In genomic region chr8:123832757-123833156, GRCm38 (mm10) we compare ENCODE assay signal across 9 mouse cellular contexts. TPM values are rescaled to one million over a fixed set of nuclear protein-coding genes. Genes with fewer than 3 reads are reported as not detected.
DNase-seq lines count a peak whose midpoint lies in the region; ATAC-seq and TF ChIP-seq lines count a peak whose summit lies in the region.
"Had no signal": no experiment of that assay in that cellular context is flagged by ENCODE, and none has a peak within 500 bp of the region (broad histone marks: within the 10 kb centered on the region; RNA-seq: fewer than 3 reads in every experiment).

No protein-coding gene starts in this region.

- H3K9me3 ChIP-seq in intestine, postnatal 0 days (ENCODE audit: control insufficient read depth) = no peaks in the 10 kb centered on the region
- no peaks in the 10 kb centered on the region for H3K9me3 ChIP-seq in intestine, embryonic 15.5 days
- no peaks in the 10 kb centered on the region for H3K9me3 ChIP-seq in lung, embryonic 14.5 days (ENCODE audit: low read depth, low read length)
- H3K9me3 ChIP-seq in forebrain, embryonic 13.5 days (replicated peaks) = no peaks in the 10 kb centered on the region
- H3K9me3 ChIP-seq: embryonic facial prominence, embryonic 15.5 days had no signal

- H3K4me1 ChIP-seq in intestine, postnatal 0 days (replicated peaks; ENCODE audit: control insufficient read depth, insufficient read depth, low read length) = no peaks in the 10 kb centered on the region
- H3K4me1 ChIP-seq in intestine, embryonic 15.5 days (replicated peaks) = no peaks in the 10 kb centered on the region
- no peaks in the 10 kb centered on the region for H3K4me1 ChIP-seq in lung, embryonic 14.5 days (ENCODE audit: insufficient read depth)
- H3K4me1 ChIP-seq in forebrain, embryonic 13.5 days = no peaks in the 10 kb centered on the region
- H3K4me1 ChIP-seq: embryonic facial prominence, embryonic 15.5 days had no signal

- H3K27me3 ChIP-seq in intestine, postnatal 0 days (replicated peaks; ENCODE audit: control insufficient read depth, insufficient read depth, low read length) = no peaks in the 10 kb centered on the region
- no peaks in the 10 kb centered on the region for H3K27me3 ChIP-seq in intestine, embryonic 15.5 days (replicated peaks)
- no peaks in the 10 kb centered on the region for H3K27me3 ChIP-seq in lung, embryonic 14.5 days (ENCODE audit: insufficient read depth, low read length)
- no peaks in the 10 kb centered on the region for H3K27me3 ChIP-seq in forebrain, embryonic 13.5 days
- H3K27me3 ChIP-seq: embryonic facial prominence, embryonic 15.5 days had no signal

- ATAC-seq in intestine, postnatal 0 days = no peak
- no peak for ATAC-seq in intestine, embryonic 15.5 days
- peak; percentile 63 for ATAC-seq in activated CD4-positive, CD25-positive, alpha-beta regulatory T cell, adult 4 months
- no peak for ATAC-seq in lung, embryonic 14.5 days (ENCODE audit: insufficient read depth)
- ATAC-seq in forebrain, embryonic 13.5 days = no peak

- peak; percentile 94 for TF ChIP-seq CTCF in intestine, postnatal 0 days (IDR thresholded peaks at IDR 0.05; ENCODE audit: low read depth)
- peak; percentile 72 for TF ChIP-seq CTCF in lung, embryonic 14.5 days (IDR thresholded peaks at IDR 0.05; ENCODE audit: low read depth)

- 89% methylated on average over 4 of the region's 4 CpGs for WGBS in intestine, postnatal 0 days
- 98% methylated on average over 4 of the region's 4 CpGs for WGBS in intestine, embryonic 15.5 days
- 96% methylated on average over 4 of the region's 4 CpGs for WGBS in lung, embryonic 14.5 days
- WGBS in forebrain, embryonic 13.5 days = 96% methylated on average over 4 of the region's 4 CpGs

- H3K27ac ChIP-seq in intestine, postnatal 0 days (ENCODE audit: low read depth, low read length) = no peak overlapping the region
- H3K27ac ChIP-seq in intestine, embryonic 15.5 days = no peak overlapping the region
- H3K27ac ChIP-seq in lung, embryonic 14.5 days (ENCODE audit: low read depth) = no peak overlapping the region
- no peak overlapping the region for H3K27ac ChIP-seq in forebrain, embryonic 13.5 days
- H3K27ac ChIP-seq: embryonic facial prominence, embryonic 15.5 days had no signal

- intact Hi-C loops in gastrocnemius, postnatal 14 days (cut with DNase I; ENCODE audit: low total_unique reads) = no loop called here

- H3K4me2 ChIP-seq in intestine, postnatal 0 days (replicated peaks; ENCODE audit: low read depth) = no peak overlapping the region
- no peak overlapping the region for H3K4me2 ChIP-seq in intestine, embryonic 15.5 days (replicated peaks)
- no peak overlapping the region for H3K4me2 ChIP-seq in lung, embryonic 14.5 days
- H3K4me2 ChIP-seq in forebrain, embryonic 13.5 days = no peak overlapping the region
- H3K4me2 ChIP-seq: embryonic facial prominence, embryonic 15.5 days had no signal

- H3K36me3 ChIP-seq in intestine, postnatal 0 days (ENCODE audit: control insufficient read depth, insufficient read depth) = peaks cover 85% of the 10 kb centered on the region
- H3K36me3 ChIP-seq in intestine, embryonic 15.5 days = peaks cover 22% of the 10 kb centered on the region; the same call in 1 of the 2 replicates
- peaks cover 44% of the 10 kb centered on the region for H3K36me3 ChIP-seq in lung, embryonic 14.5 days (ENCODE audit: insufficient read depth)
- H3K36me3 ChIP-seq in forebrain, embryonic 13.5 days (ENCODE audit: poor library complexity, severe bottlenecking) = peaks cover 95% of the 10 kb centered on the region

- peak; percentile 78 for DNase-seq in CD4-positive, CD25-positive, alpha-beta regulatory T cell, adult 2 months (ENCODE audit: low read depth, low spot score)
- DNase-seq in gastrocnemius, postnatal 14 days = peak; percentile 48
- peak; percentile 32 for DNase-seq in lung, embryonic 14.5 days
- peak; percentile 17 to 59 for DNase-seq in thymus, postnatal 10 days (ENCODE audit: low spot score in 2 of 2)

- H3K9ac ChIP-seq in intestine, postnatal 0 days (ENCODE audit: low read depth, low read length) = no peak overlapping the region
- H3K9ac ChIP-seq in intestine, embryonic 15.5 days = no peak overlapping the region
- no peak overlapping the region for H3K9ac ChIP-seq in lung, embryonic 14.5 days
- no peak overlapping the region for H3K9ac ChIP-seq in forebrain, embryonic 13.5 days
- H3K9ac ChIP-seq: embryonic facial prominence, embryonic 15.5 days had no signal

- H3K4me3 ChIP-seq in intestine, postnatal 0 days (ENCODE audit: low read depth, low read length) = no peak overlapping the region
- no peak overlapping the region for H3K4me3 ChIP-seq in intestine, embryonic 15.5 days (replicated peaks)
- no peak overlapping the region for H3K4me3 ChIP-seq in lung, embryonic 14.5 days (ENCODE audit: low read depth, low read length)
- H3K4me3 ChIP-seq in forebrain, embryonic 13.5 days = no peak overlapping the region
- H3K4me3 ChIP-seq: embryonic facial prominence, embryonic 15.5 days had no signal

RNA-seq across cellular contexts. Expression of gene Rab4a, which starts 27.0 kb away (rescaled TPM):
- 104 TPM in 2 replicates for polyA plus RNA-seq in intestine, postnatal 0 days (2015; fragmentation: Nextera tagmentation; extraction: Ambion mirVana)
- polyA plus RNA-seq in intestine, embryonic 15.5 days (2015; fragmentation: Nextera tagmentation; extraction: Ambion mirVana) = 53.1 and 54.8 TPM in 2 replicates
- 10 to 100 TPM; 14.2 to 20.3 TPM for polyA plus RNA-seq in activated CD4-positive, CD25-positive, alpha-beta regulatory T cell, adult 4 months (2017; shearing (Covaris generic))
- total RNA-seq in gastrocnemius, postnatal 14 days (2021) = 10 to 100 TPM; 13.3 to 14.4 TPM
- 30.1 and 32.1 TPM in 2 replicates for polyA plus RNA-seq in lung, embryonic 14.5 days (2014; fragmentation: Nextera tagmentation; extraction: Ambion mirVana)
- 70.9 and 72.2 TPM in 2 replicates for polyA plus RNA-seq in forebrain, embryonic 13.5 days (2015; fragmentation: Nextera tagmentation; extraction: Ambion mirVana)

RNA-seq across cellular contexts. Expression of gene Ccsap, which starts 27.3 kb away (rescaled TPM):
- polyA plus RNA-seq in intestine, postnatal 0 days (2015; fragmentation: Nextera tagmentation; extraction: Ambion mirVana) = 1.5 and 1.8 TPM in 2 replicates
- polyA plus RNA-seq in intestine, embryonic 15.5 days (2015; fragmentation: Nextera tagmentation; extraction: Ambion mirVana) = 3.4 and 3.6 TPM in 2 replicates
- 1 to 10 TPM; 3.2 to 3.3 TPM for polyA plus RNA-seq in activated CD4-positive, CD25-positive, alpha-beta regulatory T cell, adult 4 months (2017; shearing (Covaris generic))
- total RNA-seq in gastrocnemius, postnatal 14 days (2021) = 1 to 10 TPM; 1.1 to 1.8 TPM
- polyA plus RNA-seq in lung, embryonic 14.5 days (2014; fragmentation: Nextera tagmentation; extraction: Ambion mirVana) = 5.6 and 7.1 TPM in 2 replicates
- polyA plus RNA-seq in forebrain, embryonic 13.5 days (2015; fragmentation: Nextera tagmentation; extraction: Ambion mirVana) = 6.4 and 7.4 TPM in 2 replicates
